Mouse (Mus musculus) cerebellum, adult 9-11 months (tissue): Measurements from ENCODE around the gene Lmx1b.

ENCODE experiments used
- DNase-seq: peaks from one replicate; pipeline ENCODE4 v3.0.0; 2022

Lmx1b gene

DNA sequence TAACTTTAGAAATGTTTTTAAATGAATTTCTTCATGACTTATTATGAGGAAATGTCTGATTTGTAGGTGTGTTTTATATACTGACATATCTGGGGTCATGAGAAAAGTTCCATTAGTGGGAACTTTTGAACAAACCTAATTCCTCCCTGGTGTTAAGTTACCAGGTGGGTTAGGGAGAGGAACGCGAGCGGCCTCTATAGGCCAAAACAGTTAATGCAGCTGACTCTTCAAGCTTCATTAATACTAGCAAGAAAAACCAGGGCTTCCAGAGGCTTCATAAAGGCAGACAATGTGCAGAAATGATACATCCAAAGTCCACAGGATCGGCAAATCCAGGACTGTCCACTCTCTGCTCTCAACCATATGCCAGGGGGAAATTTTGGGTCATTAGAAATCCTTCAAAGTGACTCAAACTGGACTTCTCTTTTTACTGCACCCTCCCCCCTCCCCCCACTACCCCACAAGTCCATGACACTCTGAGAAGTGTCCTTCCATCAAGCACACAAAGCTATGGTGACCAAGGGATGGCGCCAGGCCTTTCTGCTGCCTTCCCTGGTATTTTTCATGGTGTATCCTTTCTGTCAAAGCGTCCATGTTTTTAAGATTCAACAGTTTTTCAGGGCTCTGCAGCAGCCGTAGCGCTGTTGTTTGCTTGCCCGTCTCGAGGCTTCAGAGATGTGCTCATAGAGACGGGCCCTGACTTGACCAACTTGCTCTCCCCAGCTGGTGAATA, 97.4 kb downstream of the Lmx1b start:
- DNase-seq: peak; percentile 73

DNA sequence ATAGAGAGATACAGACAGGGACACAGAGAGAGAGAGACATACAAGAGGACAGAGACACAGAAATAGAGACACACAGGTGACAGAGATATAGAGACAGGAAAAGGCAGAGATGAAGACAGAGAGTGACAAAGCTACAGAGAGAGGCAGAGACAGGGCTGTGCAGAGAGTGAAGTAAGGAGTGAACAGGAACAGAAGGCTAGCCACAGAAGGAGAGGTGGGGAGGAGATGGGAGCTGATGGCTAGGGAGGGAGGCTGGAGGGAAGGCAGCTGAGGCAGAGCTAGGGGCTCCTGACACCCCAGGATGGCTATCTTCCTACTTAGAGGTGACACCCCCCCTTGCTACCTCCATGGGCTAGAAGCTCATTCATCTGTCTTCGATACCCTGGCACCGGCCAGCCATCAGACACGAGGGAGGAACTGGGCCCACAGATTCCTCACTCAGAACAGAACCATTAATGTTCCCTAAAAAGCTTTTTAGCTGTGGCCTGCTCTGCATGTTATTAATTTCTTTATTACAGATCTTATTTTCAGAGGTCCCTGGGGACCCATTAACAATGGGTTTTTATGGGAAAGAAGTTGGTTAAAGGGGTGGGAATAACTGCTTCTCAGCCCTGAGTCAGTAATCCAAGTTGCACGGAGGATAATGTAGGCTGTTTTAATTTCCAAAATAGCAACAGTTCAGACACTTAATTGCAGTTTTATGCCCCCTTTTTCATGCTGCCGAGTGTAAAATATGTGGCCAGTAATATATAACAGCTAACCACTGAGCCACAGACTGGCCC, 114.8 kb downstream of the Lmx1b start:
- DNase-seq: no peak

DNA sequence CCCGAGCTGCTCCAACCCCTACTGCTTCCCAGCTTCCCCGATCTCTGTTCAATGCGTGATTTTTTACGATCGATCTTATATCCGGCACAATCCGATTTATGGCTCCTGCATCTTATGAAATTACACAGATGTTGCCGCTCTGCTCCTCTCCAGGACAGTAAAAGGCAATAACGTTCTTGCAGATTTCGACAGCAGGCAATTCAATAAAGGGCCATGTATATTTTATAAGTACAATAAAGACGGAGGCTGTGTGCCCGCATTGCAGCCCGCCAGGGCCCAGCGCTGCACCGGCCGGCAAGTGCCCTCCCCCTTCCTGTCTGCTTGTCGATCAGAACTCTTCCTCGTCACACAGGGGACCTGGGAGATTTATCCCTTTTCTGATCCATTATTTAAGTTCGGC, 124.5 kb downstream of the Lmx1b start:
- no peak for DNase-seq

DNA sequence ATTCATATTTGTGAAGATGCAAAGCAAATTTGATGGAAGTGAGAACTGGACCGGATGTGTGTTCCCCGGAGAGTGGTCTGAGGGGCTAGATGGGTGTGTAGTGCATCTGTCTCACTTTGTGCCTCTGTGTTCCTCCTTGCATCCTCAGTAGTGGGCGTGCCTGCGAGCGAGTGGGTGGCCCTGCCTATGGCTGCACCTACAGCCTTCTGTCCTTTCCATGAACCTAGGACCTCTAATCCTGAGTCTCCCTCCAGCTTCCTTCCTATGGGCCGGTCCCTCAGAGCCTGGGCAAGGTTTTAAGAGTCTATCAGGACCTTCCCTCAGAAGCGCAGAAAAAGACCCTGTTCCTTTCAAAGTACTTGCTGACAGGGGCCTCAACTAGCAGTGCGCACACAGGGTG, 124.9 kb downstream of the Lmx1b start:
- no peak for DNase-seq
